Mouse (Mus musculus) T-helper 17 cell (primary cell): ENCODE results near the gene Scnn1a.

Source experiments
- in situ Hi-C, 2 experiments: fragments of 300-600 bp; cut with MboI, MseI; formaldehyde crosslinking; loops; 1 replicate in 1 of 2; 2 replicates in 1 of 2; pipeline ENCODE4 v1.15.1; 2025; ENCODE audit warnings: high pct_unique_total_duplicates in 2 of 2

The Scnn1a gene

DNA sequence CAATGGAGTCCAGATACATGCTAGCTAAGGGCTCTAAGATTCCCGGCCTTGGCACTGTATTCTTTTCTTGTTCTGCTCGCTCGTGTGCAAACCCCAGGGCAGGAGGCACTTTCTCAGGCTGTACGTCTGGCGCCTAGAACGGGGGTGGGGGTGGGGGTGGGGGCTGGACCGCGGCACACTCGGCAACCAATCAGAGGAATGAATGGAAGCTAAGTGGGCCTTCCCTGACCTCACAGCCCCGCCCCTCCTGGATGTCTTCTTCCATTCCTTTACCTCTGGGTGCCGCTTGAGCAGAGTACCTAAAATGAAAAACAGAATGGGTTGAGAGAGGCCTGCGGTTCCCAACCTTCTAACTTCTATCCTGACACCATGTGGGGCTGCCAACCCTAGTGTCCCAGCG lies 11.5 kb upstream of the Scnn1a start:
- in situ Hi-C loops = no loop called here

GRCm38 (mm10) chr6:125309406-125309805 lies 11.1 kb upstream of the Scnn1a start:
- in situ Hi-C loops = no loop called here

DNA sequence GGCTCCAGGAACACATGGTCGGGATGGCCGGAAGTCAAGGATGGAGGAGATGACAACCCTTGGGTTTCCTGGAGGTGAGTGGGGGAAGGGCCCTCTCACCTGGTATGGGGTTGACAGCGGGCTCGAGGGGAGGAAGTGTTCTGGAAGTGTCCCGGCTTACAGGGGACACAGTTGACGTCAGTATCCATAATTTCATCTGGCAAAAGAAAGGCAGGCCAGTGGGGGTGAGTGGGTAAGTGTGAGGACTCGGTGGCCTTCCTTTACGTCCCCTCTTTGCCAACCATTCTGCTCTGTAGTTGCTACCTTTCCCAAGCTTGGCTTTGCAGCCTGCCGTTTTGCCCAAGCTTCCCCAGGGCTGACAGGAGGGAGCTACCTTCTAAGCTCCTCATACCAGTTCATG lies 8.3 kb upstream of the Scnn1a start:
- in situ Hi-C loops = no loop called here

- in situ Hi-C loops = no loop called here
These were observed 7.7 kb upstream of the Scnn1a start for GRCm38 (mm10) chr6:125312581-125313355.

DNA sequence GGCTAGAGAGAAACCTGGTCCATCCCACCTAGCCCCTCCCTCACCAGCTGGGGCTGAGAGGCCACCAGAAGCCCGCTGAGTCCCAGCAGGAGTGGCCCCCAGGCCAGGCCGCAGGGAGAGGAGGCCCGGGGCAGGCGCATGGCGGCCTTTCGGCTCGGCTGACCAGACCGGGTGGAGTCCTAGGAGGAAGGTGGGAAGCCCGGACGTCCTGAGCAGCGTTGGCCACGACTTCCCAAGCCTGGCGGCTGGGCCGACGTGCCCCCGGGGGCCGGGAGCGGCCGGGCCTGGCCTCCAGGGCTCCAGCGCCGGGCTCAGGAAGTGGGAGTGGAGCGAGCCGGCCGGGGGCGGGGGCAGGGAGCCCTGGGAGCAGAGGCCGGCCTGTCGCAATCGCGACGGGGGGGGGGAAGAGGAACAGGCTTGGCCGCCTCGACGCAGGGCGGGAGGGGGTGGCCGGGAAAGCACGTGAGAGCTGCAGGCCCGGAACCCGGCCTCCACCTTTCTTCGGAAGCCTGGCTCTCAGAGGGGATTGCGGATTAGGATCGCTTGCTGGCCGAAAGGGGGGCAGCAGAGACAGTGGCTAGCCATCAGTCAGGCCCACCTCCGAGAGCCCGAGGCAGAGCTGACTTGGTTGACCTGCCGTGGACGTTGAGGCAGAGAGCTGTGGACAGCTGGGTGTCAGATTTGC lies 6.8 kb upstream of the Scnn1a start, which contains the start of gene Ltbr:
Gene Ltbr, minus strand, starts transcription at position 340 of the 685 bp plus-strand sequence.
- in situ Hi-C loops = no loop called here

DNA sequence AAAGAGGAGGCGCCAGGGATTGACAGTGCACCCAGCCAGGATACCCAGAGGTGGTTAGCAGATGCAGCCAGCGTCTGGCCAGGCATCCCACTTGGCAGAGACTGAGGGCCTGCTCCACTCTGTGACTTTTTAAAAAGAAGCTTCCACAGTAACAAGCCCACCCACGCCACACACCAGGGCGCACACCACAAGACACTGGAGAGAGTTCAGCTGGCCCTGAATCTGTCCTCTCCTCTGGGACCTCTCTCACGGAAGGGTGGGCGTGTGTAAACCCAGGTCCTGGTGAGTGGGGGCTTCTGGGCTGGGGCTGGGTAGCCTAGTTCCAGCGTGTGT lies 6.3 kb upstream of the Scnn1a start:
- in situ Hi-C loops = no loop called here

DNA sequence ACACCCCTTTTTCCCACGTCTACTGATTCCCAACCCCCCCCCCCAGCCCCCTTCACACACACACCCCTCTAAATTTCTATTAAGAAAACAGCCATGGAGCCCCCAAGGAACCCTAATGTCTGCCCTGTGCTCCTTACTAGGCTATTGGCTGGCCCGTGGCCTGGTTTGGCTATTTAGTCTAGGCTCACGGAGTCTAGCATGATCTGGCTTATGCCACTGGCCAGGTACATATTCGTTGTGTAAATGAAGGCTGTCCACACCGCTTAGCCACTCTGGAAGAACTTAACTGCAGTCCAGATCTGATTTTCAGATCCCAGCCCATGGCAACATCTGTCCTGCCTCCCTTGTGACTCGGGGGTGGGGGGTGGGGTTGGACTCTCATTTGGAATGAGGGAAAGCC lies 5.7 kb upstream of the Scnn1a start:
- in situ Hi-C loops = loop anchor here in 1 of 2 experiments (5.0 kb wide), 1 partner anchor 53 kb away; no protein-coding TSS in a partner anchor

GRCm38 (mm10) chr6:125317077-125317476 lies 3.4 kb upstream of the Scnn1a start:
- in situ Hi-C loops = loop anchor here in 1 of 2 experiments (5.0 kb wide), 1 partner anchor 50 kb away; no protein-coding TSS in a partner anchor

GRCm38 (mm10) chr6:125318981-125319918 lies 1.2 kb upstream of the Scnn1a start:
- in situ Hi-C loops = loop anchor here in 1 of 2 experiments (5.0 kb wide), 1 partner anchor 48 kb away; no protein-coding TSS in a partner anchor

DNA sequence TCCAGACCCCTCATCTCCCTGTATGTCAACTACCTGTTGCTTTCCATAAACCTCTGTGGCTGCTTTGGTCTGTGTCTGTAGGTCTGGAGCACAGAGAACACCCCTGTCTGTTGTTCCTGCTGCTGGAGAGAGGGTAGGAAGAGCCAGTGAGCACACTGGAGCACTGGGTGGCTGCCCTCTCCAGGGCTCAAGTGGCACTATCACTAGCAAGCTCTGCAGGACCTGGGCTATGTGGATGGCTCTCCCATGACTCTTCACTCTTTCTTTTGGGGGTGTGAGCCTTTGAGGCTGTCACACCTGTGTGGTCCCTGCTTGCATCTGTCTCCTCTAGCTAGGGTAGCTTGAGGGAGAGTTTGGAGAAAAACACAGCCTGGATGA lies 551 bp upstream of the Scnn1a start:
- in situ Hi-C loops = loop anchor here (5.0 to 10.0 kb wide), 2 partner anchors 47 to 935 kb away; no protein-coding TSS in a partner anchor

DNA sequence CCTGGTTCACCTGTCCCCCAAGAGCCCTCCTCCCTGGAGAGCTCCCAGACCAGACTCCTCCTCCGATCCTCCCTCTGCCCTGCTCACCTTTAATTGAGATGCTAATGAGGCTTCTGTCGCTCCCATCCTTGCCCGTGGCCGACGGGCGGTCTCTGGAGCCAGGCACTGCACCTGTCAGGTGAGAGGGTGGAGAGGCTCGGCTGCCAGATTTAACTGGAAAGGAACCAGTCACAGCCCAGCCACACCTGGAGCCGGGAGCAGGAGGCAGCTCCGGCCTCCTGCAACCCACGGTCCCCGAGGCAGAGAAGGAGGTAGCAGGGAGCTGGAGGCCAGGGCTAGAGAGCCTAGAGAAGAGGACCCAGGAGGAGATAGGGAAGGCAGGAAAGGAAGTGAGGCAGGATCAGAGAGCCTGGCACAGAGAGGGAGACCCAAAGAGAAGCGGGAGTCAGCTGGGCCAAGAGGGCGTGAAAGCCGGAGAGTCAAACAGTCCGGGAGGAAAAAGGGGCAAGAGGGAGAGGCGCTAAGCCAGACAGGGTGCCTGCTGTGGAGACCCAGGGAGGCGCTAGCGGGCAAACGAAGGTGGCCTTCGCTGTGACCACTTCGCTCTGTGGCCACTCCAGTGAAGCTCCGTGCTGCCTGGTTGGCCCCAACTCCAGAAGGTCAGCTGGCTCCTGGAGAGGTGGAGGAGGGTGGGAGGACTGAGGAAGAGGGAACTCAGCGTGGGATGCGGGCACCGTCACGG lies 826 bp downstream of the Scnn1a start:
- in situ Hi-C loops = loop anchor here in 1 of 2 experiments (10.0 kb wide), 1 partner anchor 934 kb away; no protein-coding TSS in a partner anchor

DNA sequence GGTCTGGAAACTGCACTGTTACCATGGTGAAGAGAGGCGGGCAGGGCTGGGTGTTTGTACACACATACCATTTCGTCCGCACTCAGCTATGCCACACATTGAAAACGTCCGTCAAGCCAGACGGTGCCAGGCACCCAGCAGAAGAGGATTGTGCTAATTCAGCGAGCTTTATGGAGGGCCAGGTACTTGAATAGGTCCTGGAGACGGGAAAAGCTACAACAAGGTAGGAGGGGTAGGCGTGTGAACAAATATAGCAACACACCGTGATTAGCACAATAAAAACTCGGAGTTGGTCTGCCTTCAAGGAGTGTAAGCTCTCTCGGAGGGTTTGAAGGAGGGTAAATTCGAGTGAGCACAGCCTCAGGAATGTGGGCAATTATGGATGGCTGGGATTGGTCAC lies 2.3 kb downstream of the Scnn1a start:
- in situ Hi-C loops = loop anchor here in 1 of 2 experiments (10.0 kb wide), 1 partner anchor 932 kb away; no protein-coding TSS in a partner anchor

DNA sequence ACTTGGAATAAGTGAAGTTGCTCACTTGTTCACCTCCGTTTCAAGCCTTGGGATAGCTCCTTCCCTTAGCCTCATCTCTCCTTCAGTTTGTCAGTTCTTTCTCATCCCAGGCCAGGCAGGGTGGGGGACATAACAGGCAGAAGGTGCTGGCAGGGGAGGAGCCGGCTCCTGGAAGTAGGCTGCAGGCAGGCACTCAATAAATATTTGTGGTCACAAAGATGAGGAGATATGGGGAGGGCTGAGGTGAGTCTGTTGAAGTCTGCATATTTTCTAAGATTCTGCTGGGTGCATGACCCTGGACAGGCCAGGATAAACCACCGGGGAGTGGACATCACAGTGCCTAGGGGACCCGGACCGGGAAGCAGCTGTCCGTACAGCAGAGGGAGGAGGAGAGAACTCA lies 3.1 kb downstream of the Scnn1a start:
- in situ Hi-C loops = loop anchor here in 1 of 2 experiments (10.0 kb wide), 1 partner anchor 931 kb away; no protein-coding TSS in a partner anchor

DNA sequence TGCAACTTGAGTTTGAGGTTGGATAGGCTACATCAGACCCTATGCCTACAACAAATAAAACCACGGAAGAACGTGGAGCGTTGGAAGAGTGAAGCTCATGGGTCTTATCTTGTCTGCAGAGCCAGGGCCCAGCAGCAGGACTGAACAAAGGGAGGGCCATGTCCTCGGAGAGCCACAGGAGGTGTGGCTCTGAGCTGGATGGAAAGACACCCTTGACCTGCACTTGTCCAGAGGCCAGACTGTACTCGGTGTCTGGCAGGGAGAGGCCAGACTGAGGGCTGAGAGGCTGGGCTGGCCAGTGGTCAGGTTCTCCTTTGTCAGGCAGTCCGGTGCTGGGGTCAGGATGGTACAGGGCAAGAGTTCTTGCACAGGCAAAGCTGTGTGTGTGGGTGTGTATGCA lies 4.9 kb downstream of the Scnn1a start:
- in situ Hi-C loops = loop anchor here (5.0 to 10.0 kb wide), 2 partner anchors 38 to 929 kb away; partner anchors contain the start of gene Tuba3a (in 1 of the 2)

DNA sequence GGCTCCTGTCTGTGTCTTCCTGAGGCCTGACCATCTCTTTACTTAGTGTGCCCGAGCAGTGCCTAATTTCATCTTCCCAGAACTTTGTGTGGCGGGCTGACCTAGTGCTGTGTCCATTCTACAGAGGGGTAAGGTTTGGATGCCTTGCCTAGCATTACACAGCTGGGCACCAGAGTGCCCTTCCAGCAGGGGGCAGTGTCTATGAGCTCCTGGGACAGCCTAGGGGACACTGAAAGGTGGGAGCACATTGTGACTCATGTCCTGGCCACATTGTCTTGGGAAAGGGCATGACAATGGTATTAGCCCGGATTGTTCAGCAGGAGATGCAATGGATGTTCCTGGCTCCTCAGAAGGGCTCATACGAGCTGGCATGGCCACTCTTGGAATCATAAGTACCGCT lies 7.8 kb downstream of the Scnn1a start:
- in situ Hi-C loops = loop anchor here (5.0 to 10.0 kb wide), 2 partner anchors 41 to 927 kb away; partner anchors contain the start of gene Tuba3a (in 1 of the 2)

GRCm38 (mm10) chr6:125330626-125331326 lies 10.3 kb downstream of the Scnn1a start:
- in situ Hi-C loops = no loop called here

GRCm38 (mm10) chr6:125333112-125333899 lies 12.8 kb downstream of the Scnn1a start:
- in situ Hi-C loops = no loop called here

DNA sequence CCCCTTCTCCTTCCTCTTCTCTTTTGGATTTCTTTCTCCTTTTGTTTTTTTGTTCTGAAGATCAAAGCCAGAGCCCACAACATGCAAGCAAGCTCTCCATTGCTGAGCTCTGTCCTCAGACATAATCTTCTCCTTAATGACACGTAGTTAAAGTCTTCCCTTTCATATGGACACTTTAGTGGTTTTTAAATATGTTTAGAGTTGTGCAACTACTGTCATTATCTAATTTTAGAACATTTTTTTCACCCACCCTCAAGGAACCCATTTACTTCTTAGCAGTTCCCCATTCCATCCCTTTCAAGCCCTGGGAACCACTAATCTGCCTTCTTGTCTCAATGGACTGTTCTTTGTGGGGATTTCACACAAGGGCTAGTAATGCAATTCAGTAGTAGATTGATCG lies 13.9 kb downstream of the Scnn1a start:
- in situ Hi-C loops = no loop called here
